Mouse (Mus musculus) C2C12 (cell line): Measurements from ENCODE around the gene Sgsh.

ENCODE experiments used
- CEBPB ChIP-seq: IDR thresholded peaks from one replicate; pipeline ENCODE4 v1.6.1; 2011; ENCODE audit warnings: low read depth, mild to moderate bottlenecking, control low read depth, moderate library complexity
- CTCF ChIP-seq: IDR thresholded peaks from one replicate; pipeline ENCODE4 v1.5.1; 2011; ENCODE audit not compliant: control insufficient read depth, insufficient read depth, insufficient read length
- FOSL1 ChIP-seq: IDR thresholded peaks from one replicate; pipeline ENCODE4 v1.8.0; 2011; ENCODE audit warnings: mild to moderate bottlenecking, low read length; ENCODE audit not compliant: poor library complexity, insufficient read depth, severe bottlenecking
- MAX ChIP-seq: IDR thresholded peaks from one replicate; pipeline ENCODE4 v1.6.1; 2011; ENCODE audit warnings: mild to moderate bottlenecking, control low read depth
- USF1 ChIP-seq: IDR thresholded peaks from one replicate; pipeline ENCODE4 v1.6.1; 2011; ENCODE audit warnings: low read depth, mild to moderate bottlenecking, control low read depth, moderate library complexity

DNA sequence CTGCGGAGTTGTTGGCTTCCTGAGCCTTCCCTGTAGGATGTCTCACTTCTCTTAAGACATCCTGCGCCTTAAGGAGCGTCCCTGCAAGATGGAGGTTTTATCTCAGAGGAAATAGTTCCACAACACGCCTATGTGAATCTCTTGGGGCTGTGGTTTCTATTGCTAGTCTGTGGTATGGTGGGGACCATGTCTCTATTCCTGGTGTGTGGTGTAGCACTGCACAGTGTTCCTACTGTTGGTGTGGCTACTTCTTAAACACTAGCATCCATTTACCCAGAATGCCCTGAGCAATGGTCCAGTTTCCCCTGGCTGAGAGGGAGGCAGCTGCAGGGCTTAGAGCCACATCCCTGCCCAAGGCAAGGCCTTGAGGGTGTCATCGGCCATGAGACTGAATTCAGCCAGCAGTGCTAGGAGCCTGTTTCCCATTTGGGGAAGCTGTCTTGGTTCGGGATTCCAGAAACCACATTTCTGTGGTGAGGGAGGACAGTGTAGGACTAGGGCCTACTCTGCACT lies 27.1 kb upstream of the Sgsh start:
- no peak for TF ChIP-seq CTCF
- no peak for TF ChIP-seq FOSL1
- TF ChIP-seq USF1 = no peak
- no peak for TF ChIP-seq CEBPB
- no peak for TF ChIP-seq MAX
